Mouse (Mus musculus): Measurements from ENCODE around the gene Man1c1.

Man1c1 gene

GRCm38 (mm10) chr4:134639325-134639724, 64.8 kb downstream of the Man1c1 start:
- no peak for DNase-seq (ENCODE audit: low read depth, low spot score)

- no peak for DNase-seq (ENCODE audit: low read depth, low spot score)
These were observed 66.0 kb downstream of the Man1c1 start for GRCm38 (mm10) chr4:134638111-134638550.

GRCm38 (mm10) chr4:134636406-134636805, 67.7 kb downstream of the Man1c1 start:
- DNase-seq (ENCODE audit: low read depth, low spot score), result no peak

- DNase-seq (ENCODE audit: low read depth, low spot score), result no peak
These were observed 70.1 kb downstream of the Man1c1 start for GRCm38 (mm10) chr4:134634001-134634400.

- DNase-seq (ENCODE audit: low read depth, low spot score), result no peak
These were observed 71.9 kb downstream of the Man1c1 start for GRCm38 (mm10) chr4:134632131-134632711.

- no peak for DNase-seq (ENCODE audit: low read depth, low spot score)
These were observed 72.5 kb downstream of the Man1c1 start for GRCm38 (mm10) chr4:134631471-134632130.

- no peak for DNase-seq (ENCODE audit: low read depth, low spot score)
These were observed 75.3 kb downstream of the Man1c1 start for GRCm38 (mm10) chr4:134628575-134629384.

- no peak for DNase-seq (ENCODE audit: low read depth, low spot score)
These were observed 76.0 kb downstream of the Man1c1 start for GRCm38 (mm10) chr4:134628058-134628457.

- no peak for DNase-seq (ENCODE audit: low read depth, low spot score)
These were observed 77.2 kb downstream of the Man1c1 start for GRCm38 (mm10) chr4:134626883-134627282.

- DNase-seq (ENCODE audit: low read depth, low spot score), result no peak
These were observed 77.7 kb downstream of the Man1c1 start for GRCm38 (mm10) chr4:134626350-134626749.

GRCm38 (mm10) chr4:134624109-134624862, 79.8 kb downstream of the Man1c1 start:
- no peak for DNase-seq (ENCODE audit: low read depth, low spot score)

- DNase-seq (ENCODE audit: low read depth, low spot score), result no peak
These were observed 82.4 kb downstream of the Man1c1 start for GRCm38 (mm10) chr4:134621695-134622094.

GRCm38 (mm10) chr4:134620246-134620645, 83.8 kb downstream of the Man1c1 start:
- no peak for DNase-seq (ENCODE audit: low read depth, low spot score)

GRCm38 (mm10) chr4:134619489-134619870, 84.6 kb downstream of the Man1c1 start:
- no peak for DNase-seq (ENCODE audit: low read depth, low spot score)

- DNase-seq (ENCODE audit: low read depth, low spot score), result no peak
These were observed 85.1 kb downstream of the Man1c1 start for GRCm38 (mm10) chr4:134618810-134619488.

- DNase-seq (ENCODE audit: low read depth, low spot score), result no peak
These were observed 86.3 kb downstream of the Man1c1 start for GRCm38 (mm10) chr4:134617779-134618178.

- DNase-seq (ENCODE audit: low read depth, low spot score), result no peak
These were observed 88.0 kb downstream of the Man1c1 start for GRCm38 (mm10) chr4:134615929-134616625.

- DNase-seq (ENCODE audit: low read depth, low spot score), result no peak
These were observed 91.9 kb downstream of the Man1c1 start for GRCm38 (mm10) chr4:134612070-134612667.

- no peak for DNase-seq (ENCODE audit: low read depth, low spot score)
These were observed 93.5 kb downstream of the Man1c1 start for GRCm38 (mm10) chr4:134610616-134611015.

- DNase-seq (ENCODE audit: low read depth, low spot score), result no peak
These were observed 96.4 kb downstream of the Man1c1 start for GRCm38 (mm10) chr4:134607679-134608078.

Measured in CD4-positive helper T cell, adult 2 months (primary cell).